Mouse (Mus musculus): Measurements from ENCODE around the gene Usf2. TPM values are rescaled to one million over a fixed set of nuclear protein-coding genes. Genes with fewer than 3 reads are reported as not detected.
"Not testable (repeated sequence)": the region's sequence is repeated elsewhere in the genome, so short reads cannot be mapped to it uniquely, and the experiment has no call there.

The Usf2 gene
- polyA plus RNA-seq, 1 experiment from 2014 or later: 17.2 TPM

- not testable (repeated sequence) for H3K4me1 ChIP-seq (ENCODE audit: control insufficient read depth in 2 of 2, insufficient read depth in 2 of 2, low read length in 2 of 2); ATAC-seq (ENCODE audit: insufficient number of reproducible peaks, insufficient read depth, low FRiP score, low read depth); H3K9me3 ChIP-seq (ENCODE audit: control insufficient read depth, low read length); H3K4me2 ChIP-seq (ENCODE audit: low read length); H3K4me3 ChIP-seq (ENCODE audit: control insufficient read depth in 1 of 2, insufficient read depth in 1 of 2, low read depth in 1 of 2, low read length in 2 of 2); H3K9ac ChIP-seq (ENCODE audit: low read length); H3K27me3 ChIP-seq (ENCODE audit: control insufficient read depth, insufficient read depth, low read length); H3K36me3 ChIP-seq (ENCODE audit: control insufficient read depth, insufficient read depth, low read length); H3K27ac ChIP-seq (replicated peaks in 1 of 2; ENCODE audit: control insufficient read depth in 1 of 2, insufficient read depth in 1 of 2, low read depth in 2 of 2, low read length in 2 of 2)
- 76% methylated on average over 1 of the region's 1 CpGs for WGBS
Observed at GRCm38 (mm10) chr7:30940070-30940469, 16.5 kb downstream of the Usf2 start.

GRCm38 (mm10) chr7:30935422-30936099 is 21.0 kb downstream of the Usf2 start:
- not testable (repeated sequence) for H3K4me3 ChIP-seq (ENCODE audit: control insufficient read depth in 1 of 2, insufficient read depth in 1 of 2, low read depth in 1 of 2, low read length in 2 of 2); ATAC-seq (ENCODE audit: insufficient number of reproducible peaks, insufficient read depth, low FRiP score, low read depth); H3K4me1 ChIP-seq (ENCODE audit: control insufficient read depth in 2 of 2, insufficient read depth in 2 of 2, low read length in 2 of 2); H3K36me3 ChIP-seq (ENCODE audit: control insufficient read depth, insufficient read depth, low read length); H3K4me2 ChIP-seq (ENCODE audit: low read length); H3K9ac ChIP-seq (ENCODE audit: low read length); H3K27ac ChIP-seq (replicated peaks in 1 of 2; ENCODE audit: control insufficient read depth in 1 of 2, insufficient read depth in 1 of 2, low read depth in 2 of 2, low read length in 2 of 2); H3K27me3 ChIP-seq (ENCODE audit: control insufficient read depth, insufficient read depth, low read length); H3K9me3 ChIP-seq (ENCODE audit: control insufficient read depth, low read length)
- WGBS: 71% methylated on average over 6 of the region's 6 CpGs

- not testable (repeated sequence) for H3K27me3 ChIP-seq (ENCODE audit: control insufficient read depth, insufficient read depth, low read length); ATAC-seq (ENCODE audit: insufficient number of reproducible peaks, insufficient read depth, low FRiP score, low read depth); H3K9ac ChIP-seq (ENCODE audit: low read length); H3K4me1 ChIP-seq (ENCODE audit: control insufficient read depth in 2 of 2, insufficient read depth in 2 of 2, low read length in 2 of 2); H3K4me3 ChIP-seq (ENCODE audit: control insufficient read depth in 1 of 2, insufficient read depth in 1 of 2, low read depth in 1 of 2, low read length in 2 of 2); H3K27ac ChIP-seq (replicated peaks in 1 of 2; ENCODE audit: control insufficient read depth in 1 of 2, insufficient read depth in 1 of 2, low read depth in 2 of 2, low read length in 2 of 2); H3K4me2 ChIP-seq (ENCODE audit: low read length); H3K9me3 ChIP-seq (ENCODE audit: control insufficient read depth, low read length); H3K36me3 ChIP-seq (ENCODE audit: control insufficient read depth, insufficient read depth, low read length)
- 78% methylated on average over 2 of the region's 2 CpGs for WGBS
Observed at GRCm38 (mm10) chr7:30924581-30924980, 32.0 kb downstream of the Usf2 start, which contains the start of gene Hamp2. TSS of gene Hamp2 (minus strand) at chr7:30924681.

- ATAC-seq (ENCODE audit: insufficient number of reproducible peaks, insufficient read depth, low FRiP score, low read depth): no peak
- Histone ChIP-seq H3K4me2 (ENCODE audit: low read length) (no peak overlapping the region), H3K27me3 (ENCODE audit: control insufficient read depth, insufficient read depth, low read length) (no peaks in the 10 kb centered on the region), H3K9ac (ENCODE audit: low read length) (no peak overlapping the region), H3K4me3 (ENCODE audit: control insufficient read depth in 1 of 2, insufficient read depth in 1 of 2, low read depth in 1 of 2, low read length in 2 of 2) (no peak overlapping the region), H3K27ac (replicated peaks in 1 of 2; ENCODE audit: control insufficient read depth in 1 of 2, insufficient read depth in 1 of 2, low read depth in 2 of 2, low read length in 2 of 2) (no peak overlapping the region), H3K36me3 (ENCODE audit: control insufficient read depth, insufficient read depth, low read length) (no peaks in the 10 kb centered on the region), H3K4me1 (ENCODE audit: control insufficient read depth in 2 of 2, insufficient read depth in 2 of 2, low read length in 2 of 2) (no peaks in the 10 kb centered on the region), H3K9me3 (ENCODE audit: control insufficient read depth, low read length) (no peaks in the 10 kb centered on the region)
- 53% methylated on average over 3 of the region's 3 CpGs for WGBS
Observed at GRCm38 (mm10) chr7:30924071-30924470, 32.5 kb downstream of the Usf2 start.

GRCm38 (mm10) chr7:30922490-30922889 is 34.1 kb downstream of the Usf2 start:
- not testable (repeated sequence) for H3K9me3 ChIP-seq (ENCODE audit: control insufficient read depth, low read length); H3K4me1 ChIP-seq (ENCODE audit: control insufficient read depth in 2 of 2, insufficient read depth in 2 of 2, low read length in 2 of 2); H3K4me3 ChIP-seq (ENCODE audit: control insufficient read depth in 1 of 2, insufficient read depth in 1 of 2, low read depth in 1 of 2, low read length in 2 of 2); H3K27ac ChIP-seq (replicated peaks in 1 of 2; ENCODE audit: control insufficient read depth in 1 of 2, insufficient read depth in 1 of 2, low read depth in 2 of 2, low read length in 2 of 2); H3K9ac ChIP-seq (ENCODE audit: low read length); ATAC-seq (ENCODE audit: insufficient number of reproducible peaks, insufficient read depth, low FRiP score, low read depth); H3K36me3 ChIP-seq (ENCODE audit: control insufficient read depth, insufficient read depth, low read length); H3K4me2 ChIP-seq (ENCODE audit: low read length); H3K27me3 ChIP-seq (ENCODE audit: control insufficient read depth, insufficient read depth, low read length)
- 40% methylated on average over 3 of the region's 3 CpGs for WGBS

GRCm38 (mm10) chr7:30920217-30920616 is 36.4 kb downstream of the Usf2 start:
- no peak for ATAC-seq (ENCODE audit: insufficient number of reproducible peaks, insufficient read depth, low FRiP score, low read depth)
- no peak overlapping the region for H3K4me2 ChIP-seq (ENCODE audit: low read length)
- no peak overlapping the region for H3K4me3 ChIP-seq (ENCODE audit: control insufficient read depth in 1 of 2, insufficient read depth in 1 of 2, low read depth in 1 of 2, low read length in 2 of 2)
- no peaks in the 10 kb centered on the region for H3K9me3 ChIP-seq (ENCODE audit: control insufficient read depth, low read length)
- no peaks in the 10 kb centered on the region for H3K27me3 ChIP-seq (ENCODE audit: control insufficient read depth, insufficient read depth, low read length)
- H3K9ac ChIP-seq (ENCODE audit: low read length): no peak overlapping the region
- H3K4me1 ChIP-seq (ENCODE audit: control insufficient read depth in 2 of 2, insufficient read depth in 2 of 2, low read length in 2 of 2): no peaks in the 10 kb centered on the region; a peak in 1 of 4 replicates
- H3K36me3 ChIP-seq (ENCODE audit: control insufficient read depth, insufficient read depth, low read length): no peaks in the 10 kb centered on the region
- WGBS: 46% methylated on average over 3 of the region's 3 CpGs
- no peak overlapping the region for H3K27ac ChIP-seq (replicated peaks in 1 of 2; ENCODE audit: control insufficient read depth in 1 of 2, insufficient read depth in 1 of 2, low read depth in 2 of 2, low read length in 2 of 2)

- Histone ChIP-seq H3K9me3 (ENCODE audit: control insufficient read depth, low read length) (no peaks in the 10 kb centered on the region), H3K4me1 (ENCODE audit: control insufficient read depth in 2 of 2, insufficient read depth in 2 of 2, low read length in 2 of 2) (peaks cover 0 to 7% of the 10 kb centered on the region in 2 experiments; a peak in 2 of 4 replicates)
- WGBS: 48% methylated on average over 4 of the region's 4 CpGs
Observed at GRCm38 (mm10) chr7:30917219-30917618, 39.4 kb downstream of the Usf2 start.

GRCm38 (mm10) chr7:30916713-30917112 is 39.9 kb downstream of the Usf2 start:
- no peak overlapping the region for H3K4me3 ChIP-seq (ENCODE audit: control insufficient read depth in 1 of 2, insufficient read depth in 1 of 2, low read depth in 1 of 2, low read length in 2 of 2)
- no peaks in the 10 kb centered on the region for H3K27me3 ChIP-seq (ENCODE audit: control insufficient read depth, insufficient read depth, low read length)
- H3K4me1 ChIP-seq (ENCODE audit: control insufficient read depth in 2 of 2, insufficient read depth in 2 of 2, low read length in 2 of 2): peaks cover 0 to 7% of the 10 kb centered on the region in 2 experiments; a peak in 2 of 4 replicates
- H3K4me2 ChIP-seq (ENCODE audit: low read length): no peak overlapping the region
- no peak overlapping the region for H3K9ac ChIP-seq (ENCODE audit: low read length)
- H3K9me3 ChIP-seq (ENCODE audit: control insufficient read depth, low read length): no peaks in the 10 kb centered on the region
- no peak for ATAC-seq (ENCODE audit: insufficient number of reproducible peaks, insufficient read depth, low FRiP score, low read depth)
- WGBS: 31% methylated on average over 6 of the region's 6 CpGs
- H3K27ac ChIP-seq (replicated peaks in 1 of 2; ENCODE audit: control insufficient read depth in 1 of 2, insufficient read depth in 1 of 2, low read depth in 2 of 2, low read length in 2 of 2): no peak overlapping the region
- H3K36me3 ChIP-seq (ENCODE audit: control insufficient read depth, insufficient read depth, low read length): no peaks in the 10 kb centered on the region

More at GRCm38 (mm10) chr7:30917219-30917618, 39.4 kb downstream of the Usf2 start:
- Histone ChIP-seq H3K9ac (ENCODE audit: low read length) (no peak overlapping the region), H3K27me3 (ENCODE audit: control insufficient read depth, insufficient read depth, low read length) (no peaks in the 10 kb centered on the region), H3K36me3 (ENCODE audit: control insufficient read depth, insufficient read depth, low read length) (no peaks in the 10 kb centered on the region), H3K27ac (replicated peaks in 1 of 2; ENCODE audit: control insufficient read depth in 1 of 2, insufficient read depth in 1 of 2, low read depth in 2 of 2, low read length in 2 of 2) (no peak overlapping the region), H3K4me2 (ENCODE audit: low read length) (no peak overlapping the region), H3K4me3 (ENCODE audit: control insufficient read depth in 1 of 2, insufficient read depth in 1 of 2, low read depth in 1 of 2, low read length in 2 of 2) (no peak overlapping the region)
- no peak for ATAC-seq (ENCODE audit: insufficient number of reproducible peaks, insufficient read depth, low FRiP score, low read depth)
